Mouse (Mus musculus) right cerebral cortex, postnatal 25 days (tissue): ENCODE data around the gene Exosc5.

Experiments
- DNase-seq: peaks from one replicate; pipeline ENCODE4 v3.0.0; 2022

Exosc5 gene

GRCm38 (mm10) chr7:25707581-25708292 is 48.8 kb downstream of the Exosc5 start:
- DNase-seq: no peak

GRCm38 (mm10) chr7:25709961-25710360 is 51.0 kb downstream of the Exosc5 start:
- DNase-seq: no peak

- peak; percentile 70 for DNase-seq
These were observed 51.7 kb downstream of the Exosc5 start for GRCm38 (mm10) chr7:25710519-25711130.

GRCm38 (mm10) chr7:25711165-25711564 is 52.2 kb downstream of the Exosc5 start:
- no peak for DNase-seq

- DNase-seq: no peak
These were observed 52.8 kb downstream of the Exosc5 start for GRCm38 (mm10) chr7:25711731-25712197.

GRCm38 (mm10) chr7:25712801-25713200 is 53.8 kb downstream of the Exosc5 start:
- no peak for DNase-seq

- no peak for DNase-seq
These were observed 55.6 kb downstream of the Exosc5 start for GRCm38 (mm10) chr7:25714581-25714980.

- DNase-seq: no peak
These were observed 56.8 kb downstream of the Exosc5 start for GRCm38 (mm10) chr7:25715731-25716271.

- no peak for DNase-seq
These were observed 58.5 kb downstream of the Exosc5 start for GRCm38 (mm10) chr7:25717478-25717877.

GRCm38 (mm10) chr7:25718788-25719417 is 59.9 kb downstream of the Exosc5 start, which contains the start of gene Ccdc97:
Ccdc97 (minus strand) TSS chr7:25719088.
- peak; percentile 94 for DNase-seq

GRCm38 (mm10) chr7:25719761-25720610 is 61.0 kb downstream of the Exosc5 start:
- DNase-seq: peak; percentile 73

GRCm38 (mm10) chr7:25720760-25721159 is 61.8 kb downstream of the Exosc5 start:
- DNase-seq: no peak
